Mouse (Mus musculus) cerebellum, postnatal 25 days (tissue): ENCODE results near the gene Mfng.

Experiments
- DNase-seq, 2 experiments: peaks; one replicate each; pipeline ENCODE4 v3.0.0; 2021; ENCODE audit warnings: mixed read lengths in 2 of 2

Mfng gene

GRCm38 (mm10) chr15:78712335-78713258 lies 60.7 kb downstream of the Mfng start:
- peak in 1 of 2 experiments; percentile 34 for DNase-seq

GRCm38 (mm10) chr15:78711935-78712334 lies 61.3 kb downstream of the Mfng start:
- DNase-seq = no peak

- no peak for DNase-seq
Observed at GRCm38 (mm10) chr15:78710634-78711033, 62.6 kb downstream of the Mfng start.

- DNase-seq = peak in 1 of 2 experiments; percentile 37
Observed at GRCm38 (mm10) chr15:78709767-78710166, 63.5 kb downstream of the Mfng start.

GRCm38 (mm10) chr15:78706630-78707029 lies 66.6 kb downstream of the Mfng start:
- no peak for DNase-seq
